Mouse (Mus musculus) hindbrain, embryonic 15.5 days (tissue): ENCODE measurements around the gene Srek1ip1. TPM values are rescaled to one million over a fixed set of nuclear protein-coding genes. Genes with fewer than 3 reads are reported as not detected.

Source experiments
- ATAC-seq: fragments of 200-750 bp; cut with Nextera tagmentation; 2 replicates; pipeline ENCODE4 v1.8.0; 2017; ENCODE audit warnings: low read depth, moderate number of reproducible peaks, moderate TSS enrichment; ENCODE audit not compliant: low FRiP score
- H3K27ac ChIP-seq: fragments of 300-500 bp; sonication (generic); replicated peaks from 2 replicates; pipeline ENCODE4 v1.5.1; 2015; ENCODE audit warnings: mild to moderate bottlenecking, inconsistent platforms
- H3K27me3 ChIP-seq: fragments of 300-500 bp; sonication (generic); 2 replicates; pipeline ENCODE4 v1.6.1; 2015; ENCODE audit warnings: control low read depth, inconsistent platforms
- H3K36me3 ChIP-seq: fragments of 300-500 bp; sonication (generic); 2 replicates; pipeline ENCODE4 v1.6.1; 2015; ENCODE audit warnings: control low read depth, inconsistent platforms
- H3K4me1 ChIP-seq: fragments of 300-500 bp; sonication (generic); replicated peaks from 2 replicates; pipeline ENCODE4 v1.6.1; 2015; ENCODE audit warnings: control low read depth, inconsistent platforms
- H3K4me2 ChIP-seq: fragments of 300-500 bp; sonication (generic); 2 replicates; pipeline ENCODE4 v1.6.1; 2015; ENCODE audit warnings: moderate library complexity, mild to moderate bottlenecking, inconsistent platforms
- H3K4me3 ChIP-seq: fragments of 300-500 bp; sonication (generic); 2 replicates; pipeline ENCODE4 v1.5.1; 2015; ENCODE audit warnings: mild to moderate bottlenecking, inconsistent platforms
- H3K9ac ChIP-seq: fragments of 300-500 bp; sonication (generic); 2 replicates; pipeline ENCODE4 v1.6.1; 2015; ENCODE audit warnings: inconsistent platforms
- H3K9me3 ChIP-seq: fragments of 300-500 bp; sonication (generic); 2 replicates; pipeline ENCODE4 v1.6.1; 2016; ENCODE audit warnings: control low read depth, inconsistent platforms
- WGBS: fragments of 180-500 bp; shearing (Covaris S2); methylation state at CpG from one replicate; pipeline ENCODE4 v1.1.7; 2015; 5-methylcytosine and 5-hydroxymethylcytosine counted together
- polyA plus RNA-seq: library from polyadenylated mRNA; unstranded; fragments of >200 nt; fragmentation: Nextera tagmentation; extraction: Ambion mirVana; gene quantifications from 2 replicates; pipeline ENCODE4 v1.2.1, GENCODE M21; 2015

Srek1ip1 gene
- polyA plus RNA-seq, 1 experiment from 2014 or later = 15.9 TPM

GRCm38 (mm10) chr13:104863127-104863979 is 71.1 kb downstream of the Srek1ip1 start, which contains the start of gene Shisal2b:
Shisal2b (minus strand) TSS chr13:104863893.
- H3K27ac ChIP-seq = no peak within 1 kb of the TSS
- peaks cover 12% of the 10 kb centered on the region for H3K27me3 ChIP-seq
- H3K4me2 ChIP-seq = peak within 1 kb of the TSS; percentile 93
- peak within 1 kb of the TSS; percentile 59 for H3K9ac ChIP-seq
- H3K4me1 ChIP-seq = 0 out of 2 replicates have a peak, but pooled peaks cover 5% of the 10 kb centered on the region
- peak within 1 kb of the TSS; percentile 50 for H3K4me3 ChIP-seq
- no peaks in the 10 kb centered on the region for H3K36me3 ChIP-seq
- ATAC-seq = peak; percentile 93
- 3% methylated on average over 37 of the region's 38 CpGs for WGBS
- H3K9me3 ChIP-seq = peaks cover 4% of the 10 kb centered on the region; the same call in 1 of the 2 replicates

- Histone ChIP-seq H3K36me3 (no peaks in the 10 kb centered on the region), H3K27ac (no peak overlapping the region), H3K9me3 (no peaks in the 10 kb centered on the region), H3K27me3 (peaks cover 12% of the 10 kb centered on the region), H3K4me3 (no peak overlapping the region), H3K9ac (no peak overlapping the region), H3K4me2 (no peak overlapping the region), H3K4me1 (0 out of 2 replicates have a peak, but pooled peaks cover 5% of the 10 kb centered on the region)
- WGBS = 82% methylated on average over 5 of the region's 5 CpGs
- no peak for ATAC-seq
Measured at GRCm38 (mm10) chr13:104866726-104867125, 74.4 kb downstream of the Srek1ip1 start.

GRCm38 (mm10) chr13:104869907-104870306 is 77.6 kb downstream of the Srek1ip1 start:
- peaks cover 4% of the 10 kb centered on the region for H3K27me3 ChIP-seq
- H3K27ac ChIP-seq = no peak overlapping the region
- no peak overlapping the region for H3K4me3 ChIP-seq
- ATAC-seq = no peak
- no peaks in the 10 kb centered on the region for H3K4me1 ChIP-seq
- H3K4me2 ChIP-seq = no peak overlapping the region
- H3K9ac ChIP-seq = no peak overlapping the region
- WGBS = 94% methylated on average over 2 of the region's 2 CpGs
- no peaks in the 10 kb centered on the region for H3K36me3 ChIP-seq
- H3K9me3 ChIP-seq = no peaks in the 10 kb centered on the region

GRCm38 (mm10) chr13:104878508-104878907 is 86.2 kb downstream of the Srek1ip1 start:
- Histone ChIP-seq H3K9me3 (no peaks in the 10 kb centered on the region), H3K9ac (no peak overlapping the region), H3K27me3 (no peaks in the 10 kb centered on the region), H3K4me1 (no peaks in the 10 kb centered on the region), H3K36me3 (no peaks in the 10 kb centered on the region), H3K4me2 (no peak overlapping the region), H3K4me3 (no peak overlapping the region), H3K27ac (no peak overlapping the region)
- 78% methylated on average over 4 of the region's 4 CpGs for WGBS
- no peak for ATAC-seq

- Histone ChIP-seq H3K27me3 (no peaks in the 10 kb centered on the region), H3K9me3 (no peaks in the 10 kb centered on the region), H3K4me1 (no peaks in the 10 kb centered on the region), H3K4me2 (no peak overlapping the region), H3K36me3 (no peaks in the 10 kb centered on the region), H3K4me3 (no peak overlapping the region), H3K27ac (no peak overlapping the region), H3K9ac (no peak overlapping the region)
- WGBS = 46% methylated on average over 9 of the region's 16 CpGs
- ATAC-seq = no peak
Measured at GRCm38 (mm10) chr13:104883566-104884249, 91.4 kb downstream of the Srek1ip1 start.

GRCm38 (mm10) chr13:104886308-104887032 is 94.2 kb downstream of the Srek1ip1 start:
- no peak for ATAC-seq
- Histone ChIP-seq H3K4me3 (no peak overlapping the region), H3K36me3 (no peaks in the 10 kb centered on the region), H3K27me3 (no peaks in the 10 kb centered on the region), H3K4me2 (no peak overlapping the region), H3K9ac (no peak overlapping the region), H3K4me1 (no peaks in the 10 kb centered on the region), H3K27ac (no peak overlapping the region), H3K9me3 (no peaks in the 10 kb centered on the region)
- 84% methylated on average over 8 of the region's 8 CpGs for WGBS

Other genes with a start within 250 kb of the Srek1ip1 start
- 19.9 and 22.6 TPM in 2 replicates for gene Cwc27, start 24.7 kb downstream of the Srek1ip1 start, polyA plus RNA-seq
- gene Shisal2b, start 71.4 kb downstream of the Srek1ip1 start, polyA plus RNA-seq = 1.9 and 2.7 TPM in 2 replicates